Mouse (Mus musculus): ENCODE measurements around the gene Fads1. TPM values are rescaled to one million over a fixed set of nuclear protein-coding genes. Genes with fewer than 3 reads are reported as not detected.

Gene Fads1
- polyA plus RNA-seq, 1 experiment from 2014 or later, result 29.2 TPM

DNA sequence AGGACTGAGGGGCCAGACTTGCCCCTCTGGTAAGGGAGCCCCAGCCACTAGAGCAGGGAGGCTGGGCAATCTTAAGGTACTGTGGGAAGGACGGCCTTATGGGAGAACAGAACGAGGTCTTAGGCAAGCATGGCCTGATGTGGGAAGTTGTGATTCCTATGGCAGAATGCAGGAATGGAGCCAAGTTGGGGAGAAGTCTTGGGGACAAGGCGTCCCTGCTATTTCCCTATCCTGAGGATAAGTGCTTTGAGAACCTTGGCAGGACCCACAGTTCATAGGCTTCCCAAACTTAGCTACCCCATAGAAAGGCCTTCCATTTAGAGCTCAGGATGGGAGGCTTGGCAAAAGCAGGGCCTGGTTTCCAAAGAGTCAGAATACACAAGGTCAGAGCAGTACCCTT is 26.2 kb downstream of the Fads1 start:
- DNase-seq (ENCODE audit: low spot score), result no peak

DNA sequence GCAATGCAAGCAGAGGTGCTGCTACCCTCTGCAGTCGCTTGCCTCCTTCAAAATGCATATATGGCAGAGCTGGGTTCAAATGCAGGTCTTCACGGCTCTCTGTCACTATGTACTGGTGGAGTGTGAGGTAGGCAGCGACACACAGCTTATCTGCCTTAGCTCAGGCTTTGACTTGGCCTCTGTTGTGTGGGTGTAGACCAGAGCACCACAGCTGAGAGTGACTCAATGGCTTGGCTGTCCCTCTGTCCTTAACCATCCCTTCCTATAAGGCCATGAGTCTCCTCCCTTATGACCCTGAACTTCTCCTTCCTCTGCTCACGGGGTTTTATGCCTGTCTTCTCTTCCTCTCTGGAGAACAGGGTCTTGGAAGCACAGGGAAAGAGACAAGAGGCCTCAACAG is 28.2 kb downstream of the Fads1 start:
- no peak for DNase-seq (ENCODE audit: low spot score)

DNA sequence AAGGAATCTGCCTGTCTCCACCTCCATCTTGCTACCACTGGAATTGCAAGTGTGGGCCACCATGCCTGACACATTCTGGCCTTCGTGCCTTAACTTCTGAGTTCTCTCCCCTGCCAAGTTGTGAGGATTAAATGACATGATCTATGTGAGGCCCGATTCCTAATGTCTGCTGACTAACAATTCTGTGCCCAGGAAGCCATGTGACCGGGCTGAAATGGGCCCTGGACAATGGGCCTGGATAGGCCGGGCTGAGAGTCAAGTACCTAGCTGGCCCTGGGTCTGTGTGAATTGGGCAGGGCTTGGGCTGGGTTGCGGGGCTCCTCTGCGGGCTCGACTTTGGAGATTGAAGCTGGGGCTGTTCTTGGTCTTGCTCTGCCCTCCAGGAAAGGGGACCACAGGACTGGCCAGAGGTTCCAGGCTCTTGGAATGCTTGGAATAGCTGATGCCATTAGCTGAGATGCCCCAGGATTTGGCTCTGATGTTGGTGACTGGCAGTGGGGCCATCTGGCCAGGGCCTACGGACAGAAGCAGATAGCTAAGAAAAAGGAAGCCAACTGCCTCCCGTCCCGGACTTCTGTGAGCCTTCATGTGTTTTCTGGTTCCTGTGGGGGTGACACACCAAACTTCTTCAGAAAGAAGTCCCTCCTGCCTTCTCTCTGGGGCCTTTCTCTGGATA is 31.2 kb downstream of the Fads1 start:
- DNase-seq (ENCODE audit: low spot score), result no peak

DNA sequence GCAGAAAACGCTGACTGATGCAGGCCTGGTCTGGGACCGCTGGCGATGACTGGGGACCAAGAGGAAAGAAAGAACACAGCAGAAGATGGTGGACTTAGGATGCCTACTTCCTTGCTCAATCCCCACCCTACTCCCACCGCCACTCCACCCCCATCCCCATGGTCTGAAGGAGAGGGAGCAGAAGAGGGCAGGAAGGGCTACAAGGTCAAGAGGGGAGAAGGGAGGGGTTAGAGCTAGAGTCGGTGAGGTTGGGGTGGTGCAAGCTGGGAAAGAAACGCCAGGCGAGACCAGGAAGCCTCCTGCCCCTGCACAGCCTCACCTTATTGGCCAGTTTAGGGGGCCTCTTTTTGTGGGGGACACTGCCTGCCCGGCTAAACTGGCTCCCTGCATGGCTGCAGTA is 33.4 kb downstream of the Fads1 start:
- no peak for DNase-seq (ENCODE audit: low spot score)

DNA sequence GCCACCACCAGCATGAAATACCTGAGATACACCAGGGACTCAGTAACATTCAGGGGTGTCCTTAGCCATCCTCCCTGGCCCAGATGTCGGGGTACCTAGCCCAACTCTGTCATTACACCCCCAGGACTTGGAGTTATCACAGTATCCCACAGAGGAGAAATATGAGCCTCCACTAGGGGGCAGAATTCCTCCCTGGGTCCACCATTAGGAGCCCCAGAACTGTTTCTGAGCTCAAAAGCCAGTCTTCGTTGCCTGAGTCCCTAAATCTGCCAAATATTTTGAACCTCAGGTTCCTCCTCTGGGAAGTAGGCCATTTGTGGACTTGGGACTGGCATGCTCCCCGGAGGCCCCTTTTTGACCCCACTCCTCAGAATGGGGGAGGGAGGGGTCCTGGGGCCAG is 36.4 kb downstream of the Fads1 start:
- peak; percentile 49 for DNase-seq (ENCODE audit: low spot score)

DNA sequence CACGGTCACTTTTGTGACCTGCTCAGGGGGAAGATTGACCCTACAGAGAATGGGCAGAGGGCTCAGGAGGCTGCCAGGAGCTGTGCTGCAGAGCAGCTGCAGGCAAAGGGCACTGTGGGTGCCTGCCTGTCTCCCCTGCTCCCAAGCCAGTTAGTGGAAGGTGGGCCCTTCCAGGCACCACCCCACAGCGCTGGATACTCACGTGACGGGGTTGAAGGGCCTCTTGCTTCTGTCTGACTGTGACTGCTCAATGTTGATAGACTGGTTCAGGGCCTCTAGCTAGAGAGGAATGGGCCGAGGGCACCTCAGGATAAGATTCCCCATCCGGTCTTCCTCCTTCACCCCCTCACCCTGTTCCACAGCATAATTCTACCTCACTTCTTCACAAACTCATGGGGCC is 36.9 kb downstream of the Fads1 start:
- no peak for DNase-seq (ENCODE audit: low spot score)

DNA sequence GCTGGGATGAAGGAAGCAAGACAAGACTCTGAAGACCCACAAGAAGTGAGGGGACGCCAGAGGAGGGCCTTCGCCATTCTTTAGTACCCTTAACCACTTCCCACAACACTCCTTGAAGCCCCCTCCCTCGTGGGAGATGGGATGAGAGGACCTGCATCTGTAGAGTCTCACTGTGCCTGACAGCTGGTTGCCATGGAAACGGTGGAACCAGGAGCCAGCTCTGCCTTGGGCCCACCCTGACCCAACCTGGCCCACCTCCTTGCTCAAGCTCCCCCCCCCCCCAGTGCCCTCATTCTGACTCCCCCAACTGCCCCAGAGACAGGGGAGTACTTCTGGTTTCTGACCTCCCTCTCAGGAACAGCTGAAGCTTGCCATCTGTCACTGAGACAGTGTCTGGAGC is 38.9 kb downstream of the Fads1 start:
- DNase-seq (ENCODE audit: low spot score), result no peak

DNA sequence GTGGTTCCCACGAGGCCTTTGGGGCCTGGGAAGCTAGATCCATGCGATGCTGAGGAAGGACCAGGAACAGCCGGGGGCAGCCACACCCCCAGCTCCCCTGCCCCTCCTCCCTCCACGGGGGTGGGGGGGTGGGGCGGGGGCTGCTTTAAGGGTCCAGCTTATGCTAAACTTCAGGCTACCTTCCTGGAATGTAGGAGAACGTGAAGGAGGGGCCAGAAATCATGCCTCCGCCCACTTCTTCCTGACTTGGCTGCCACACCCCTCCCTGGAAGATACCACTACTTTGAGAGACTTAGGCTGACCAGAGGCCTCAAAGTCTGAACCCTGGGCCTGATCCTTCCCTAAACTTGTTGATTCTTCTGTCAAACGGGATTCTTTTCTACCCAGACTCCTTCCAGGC is 40.0 kb downstream of the Fads1 start:
- DNase-seq (ENCODE audit: low spot score), result no peak

DNA sequence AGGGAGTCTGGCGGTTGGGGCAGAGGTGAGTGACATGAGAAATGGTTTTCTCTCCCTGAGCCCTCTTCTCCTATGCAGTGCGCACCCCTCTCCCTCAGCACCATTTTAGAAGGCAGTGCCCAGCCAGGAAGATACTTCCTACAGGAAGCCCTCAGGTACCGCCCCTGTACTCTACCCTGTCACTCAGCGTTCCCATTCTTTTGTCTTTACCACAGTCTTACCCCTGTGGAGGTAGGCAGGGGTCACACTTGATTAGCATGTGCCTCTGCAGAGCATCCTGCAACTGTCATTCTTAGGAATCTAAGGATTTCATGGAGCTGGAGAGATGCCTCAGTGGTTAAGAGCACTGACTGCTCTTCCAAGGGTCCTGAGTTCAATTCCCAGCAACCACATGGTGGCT is 40.9 kb downstream of the Fads1 start:
- no peak for DNase-seq (ENCODE audit: low spot score)

DNA sequence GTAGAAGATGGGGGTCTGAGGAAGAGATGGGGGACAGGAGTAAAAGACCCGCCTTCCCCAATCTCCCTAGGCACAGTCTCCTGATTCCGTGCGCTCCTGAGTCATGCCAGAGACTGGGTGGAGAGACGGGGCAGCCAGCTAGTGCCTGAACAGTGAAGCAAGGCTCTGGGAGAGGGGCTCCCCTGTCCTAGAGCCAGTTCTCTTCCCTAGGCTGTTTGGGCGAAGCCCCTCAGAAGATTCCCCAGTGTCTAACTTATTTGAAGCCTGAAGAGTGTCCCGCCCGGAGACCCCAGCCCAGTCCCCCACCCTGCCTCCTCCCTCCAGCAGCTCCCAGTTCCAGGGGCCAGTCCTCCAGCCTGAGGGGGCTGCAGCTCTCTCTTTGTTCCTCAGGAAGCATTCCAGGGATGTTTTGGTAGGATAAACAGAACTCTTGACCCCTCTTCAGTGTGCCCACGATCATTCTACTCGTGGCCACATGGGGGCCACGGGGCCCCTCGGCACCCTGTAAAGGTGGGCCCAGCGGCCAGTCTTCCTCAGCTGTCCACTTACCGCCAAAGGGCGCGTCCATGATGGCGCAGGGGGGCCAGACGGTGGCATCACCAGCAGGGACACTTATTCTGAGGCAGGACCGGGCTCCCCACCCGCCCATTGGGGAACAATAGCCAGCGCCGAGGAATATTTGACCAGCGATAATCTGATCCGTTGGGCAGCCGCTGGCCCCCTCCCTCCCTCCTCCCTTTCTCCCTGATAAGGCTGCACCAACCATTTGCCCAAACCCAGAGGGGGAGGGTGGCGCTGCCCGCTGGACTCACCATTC is 42.2 kb downstream of the Fads1 start:
- no peak for DNase-seq (ENCODE audit: low spot score)

DNA sequence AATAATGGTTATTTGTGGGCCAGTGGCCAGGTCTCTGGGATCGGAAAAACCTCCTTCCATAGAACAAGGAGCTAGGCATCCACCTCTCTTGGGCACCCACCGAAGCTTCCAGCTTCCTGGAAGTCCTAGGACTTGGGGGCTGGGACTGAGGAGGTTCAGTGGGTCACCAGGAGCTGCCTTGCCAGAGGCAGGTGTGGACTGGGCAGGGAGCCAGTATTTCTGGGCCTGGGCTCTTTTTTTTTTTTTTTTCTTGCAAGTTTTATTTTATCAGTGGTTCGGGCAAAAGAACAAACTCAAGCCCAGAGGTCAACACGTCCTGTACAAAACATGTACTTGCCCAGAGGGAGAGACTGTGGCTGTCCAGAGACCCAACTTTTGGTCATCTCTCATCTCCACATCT is 43.1 kb downstream of the Fads1 start:
- DNase-seq (ENCODE audit: low spot score), result no peak

DNA sequence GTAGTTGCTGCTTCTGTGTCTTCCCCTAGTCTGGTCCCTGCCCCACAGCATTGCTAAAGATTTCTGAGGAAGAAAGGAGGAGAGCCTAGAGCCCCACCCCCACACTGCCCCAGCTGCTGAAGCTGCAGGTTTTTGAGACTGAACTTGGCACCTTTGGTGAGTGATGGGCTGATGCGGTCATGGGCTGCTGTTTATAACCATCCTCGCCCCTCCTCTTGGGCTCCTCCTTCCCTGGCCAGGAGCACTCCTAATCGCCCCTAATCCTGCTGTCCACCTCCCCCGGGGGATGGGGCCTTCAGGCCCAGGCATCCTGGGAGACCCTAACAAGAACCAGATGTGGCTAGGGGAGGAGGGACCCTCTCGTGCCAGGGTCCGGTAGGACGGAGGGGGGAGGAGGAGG is 48.3 kb downstream of the Fads1 start:
- no peak for DNase-seq (ENCODE audit: low spot score)

DNA sequence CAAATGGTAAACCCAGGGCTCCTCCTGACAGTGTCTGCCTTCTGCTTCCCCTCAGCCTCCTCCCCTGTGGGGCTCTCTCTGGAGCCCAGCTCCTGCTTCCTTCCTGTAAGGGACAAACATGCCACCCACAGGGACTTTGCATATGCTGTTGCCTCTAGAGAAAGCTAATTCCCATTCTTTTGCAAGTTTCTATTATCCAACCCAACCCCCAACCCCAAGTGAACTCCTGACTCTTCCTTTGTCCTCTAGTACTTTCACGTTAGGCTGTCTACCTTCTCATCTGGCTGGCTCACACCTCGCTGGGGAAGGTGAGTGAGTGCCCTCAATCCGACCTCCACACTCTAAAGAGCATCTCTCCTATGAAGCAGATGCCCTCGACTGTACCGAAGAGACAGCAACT is 49.2 kb downstream of the Fads1 start:
- no peak for DNase-seq (ENCODE audit: low spot score)

DNA sequence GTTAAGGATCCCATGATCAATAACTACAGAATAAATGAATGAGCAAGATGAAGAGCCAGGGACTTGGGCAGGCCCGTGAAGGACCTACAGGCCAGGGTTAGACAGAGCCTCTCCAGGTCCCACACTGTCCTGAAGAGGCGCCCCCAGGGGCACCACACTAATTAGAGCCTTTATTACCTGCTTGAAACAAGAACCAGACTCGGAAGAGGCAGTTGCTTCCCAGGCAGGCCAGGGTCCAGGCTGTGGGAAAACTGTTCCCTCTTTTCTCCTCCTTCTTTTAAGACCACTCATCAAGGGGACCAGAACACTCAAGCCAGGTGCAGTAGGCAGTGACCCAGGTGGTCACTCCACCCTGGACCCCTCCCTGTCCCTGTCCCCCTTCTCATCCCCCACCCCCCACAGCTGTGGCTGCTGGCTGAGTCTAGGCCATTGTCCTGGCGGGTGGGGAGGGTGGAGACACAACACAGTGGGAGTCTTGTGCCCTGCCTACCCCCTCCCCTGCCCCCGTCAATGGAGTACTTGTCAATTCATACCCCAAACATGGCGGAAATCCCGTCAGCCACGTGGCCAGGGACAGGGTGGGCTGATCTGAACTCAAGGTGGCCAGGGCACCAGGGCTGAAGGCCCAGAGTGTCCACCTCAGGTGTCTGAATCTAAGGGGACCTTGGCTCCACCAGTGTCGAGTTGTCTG is 49.8 kb downstream of the Fads1 start:
- no peak for DNase-seq (ENCODE audit: low spot score)

DNA sequence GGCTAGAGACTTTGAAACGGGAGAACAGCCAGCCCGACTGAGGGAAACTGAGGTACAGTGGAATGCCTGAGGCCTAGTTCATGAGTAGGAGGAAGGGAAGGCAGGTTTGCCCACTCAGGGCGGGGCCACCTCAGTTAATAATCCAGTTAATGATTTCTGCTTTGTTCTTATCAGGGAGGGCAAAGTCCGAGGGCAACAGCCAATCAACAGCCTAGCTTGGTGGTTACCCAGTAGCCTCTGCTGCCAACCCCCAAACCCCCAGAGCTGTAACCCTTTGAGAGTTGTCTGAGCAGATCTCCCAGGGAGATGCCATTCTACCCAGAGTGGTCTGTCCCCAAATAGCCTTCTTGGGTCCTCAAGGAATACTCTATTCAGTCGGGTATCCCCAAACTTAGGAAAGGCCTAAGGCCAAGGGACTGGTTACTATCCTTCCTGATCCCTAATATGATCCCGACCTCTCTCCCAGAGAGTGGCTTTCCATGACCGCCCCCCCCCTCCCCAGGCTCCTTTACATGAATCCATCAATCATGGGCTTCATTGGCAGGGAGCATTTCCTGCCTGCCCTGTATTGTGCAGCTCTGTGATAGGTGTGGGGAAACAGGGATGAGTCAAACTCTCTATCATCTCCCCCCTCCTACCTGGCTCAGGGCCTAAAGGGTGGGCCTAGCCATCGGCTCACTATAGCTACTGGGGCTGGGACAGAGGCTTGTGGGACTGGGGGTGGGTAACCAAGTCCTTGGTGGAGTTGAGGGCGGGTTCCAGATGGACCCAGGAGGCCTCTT is 53.3 kb downstream of the Fads1 start:
- no peak for DNase-seq (ENCODE audit: low spot score)

DNA sequence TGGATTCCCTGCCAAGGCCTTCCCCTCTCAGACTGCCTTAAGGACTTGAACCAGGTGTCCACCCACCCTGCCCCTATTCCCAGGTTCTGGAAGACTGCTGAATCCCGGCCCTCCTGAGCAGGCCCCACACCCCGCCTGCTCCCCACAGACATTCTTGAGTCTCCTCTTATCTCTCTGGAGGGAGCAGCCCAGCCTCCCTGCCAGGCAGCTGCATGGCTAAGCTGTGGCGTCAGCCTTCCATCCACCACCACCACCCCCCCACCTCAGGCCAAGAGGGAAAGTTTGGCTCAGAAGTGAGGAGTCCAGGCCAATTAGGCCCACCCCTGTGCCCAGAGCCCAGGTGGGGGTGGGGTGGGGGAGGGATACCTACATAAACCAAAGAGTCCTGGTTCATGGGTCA is 55.8 kb downstream of the Fads1 start:
- DNase-seq (ENCODE audit: low spot score), result no peak

DNA sequence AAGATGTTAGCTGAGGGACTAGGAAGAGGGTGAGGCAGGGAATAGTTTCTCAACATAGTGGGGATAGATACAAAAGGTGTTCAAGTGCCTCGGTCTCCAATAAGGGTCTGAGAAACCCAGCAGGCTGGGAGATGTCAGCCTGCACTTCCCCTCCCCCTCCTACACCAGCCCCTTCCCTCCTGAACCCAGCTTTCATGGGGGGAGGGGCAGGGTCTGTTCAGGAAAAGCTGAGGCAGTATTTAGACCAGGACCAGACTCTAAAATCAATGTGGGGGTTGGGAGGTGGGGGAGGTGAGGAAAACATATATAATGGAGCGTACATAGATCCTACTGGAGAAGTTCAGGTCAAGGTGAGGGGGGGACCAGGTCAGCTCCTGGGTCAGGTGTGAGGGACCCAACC is 56.7 kb downstream of the Fads1 start:
- no peak for DNase-seq (ENCODE audit: low spot score)

DNA sequence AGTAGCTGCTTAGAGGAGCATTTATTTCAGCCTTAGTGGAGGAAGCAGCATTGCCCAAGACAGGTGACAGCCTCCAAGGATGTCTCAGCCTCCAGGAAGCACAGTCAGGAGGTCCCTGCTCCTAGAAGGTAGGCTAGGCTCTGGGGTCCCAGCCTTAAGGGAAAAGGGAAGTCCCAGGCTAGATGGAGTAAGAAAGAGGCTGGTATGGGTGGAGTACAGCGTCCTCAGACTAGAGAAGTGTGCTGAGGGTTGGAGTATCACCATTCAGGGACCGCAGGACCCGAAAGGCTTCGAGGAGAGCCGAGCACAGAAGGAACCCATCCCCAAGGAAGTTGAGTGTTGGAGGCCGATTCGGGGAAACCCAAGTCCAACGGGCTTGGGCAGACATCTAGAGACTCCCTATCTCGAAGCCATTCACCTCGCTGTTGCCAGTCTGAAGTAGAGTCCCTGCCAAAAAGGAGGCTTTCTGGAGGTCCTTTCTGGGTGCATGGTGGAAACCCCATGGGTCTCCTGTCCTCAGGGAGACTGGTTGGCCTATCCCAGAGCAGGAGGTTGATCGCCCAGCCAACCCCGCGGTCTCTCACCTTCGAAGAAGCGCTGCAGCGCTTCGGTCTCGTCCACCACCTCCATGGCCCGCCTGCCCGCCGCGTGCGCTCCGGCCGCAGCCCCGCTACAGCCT is 57.4 kb downstream of the Fads1 start:
- DNase-seq (ENCODE audit: low spot score), result peak; percentile 32

DNA sequence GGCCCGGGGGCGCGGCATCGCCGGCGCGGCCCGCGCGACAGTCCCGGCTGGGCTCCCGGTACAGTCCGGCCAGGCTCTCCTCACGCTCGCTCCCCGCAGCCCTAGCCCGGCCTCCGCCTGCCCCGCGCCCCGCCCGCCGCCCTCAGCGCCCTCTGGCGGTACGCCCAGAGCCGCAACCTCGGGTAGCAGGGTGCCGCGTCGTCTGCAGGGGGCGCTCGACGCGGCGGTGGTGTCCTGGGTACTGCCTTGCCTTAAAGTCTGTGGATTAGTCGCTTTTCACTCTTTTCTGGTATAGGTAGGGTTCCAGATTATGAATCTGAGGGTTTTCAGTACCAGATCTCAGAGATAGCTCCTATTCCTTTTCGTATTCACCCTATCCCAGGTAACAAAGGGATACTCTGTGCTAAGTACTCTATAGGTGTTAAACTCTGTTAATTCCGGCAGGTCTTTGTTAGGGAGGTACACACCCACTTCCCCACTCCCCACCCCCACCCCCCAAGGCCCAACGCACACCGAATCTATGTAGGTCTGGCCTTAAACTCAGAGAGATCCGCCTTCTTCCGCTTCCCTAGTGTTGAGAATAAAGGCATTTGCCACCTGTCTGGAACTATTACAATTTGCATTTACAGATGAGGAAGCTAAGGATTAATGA is 58.1 kb downstream of the Fads1 start, which contains the start of gene Myrf:
Gene Myrf (minus strand): TSS at position 95 of the 652 bp plus-strand sequence.
- peak; percentile 78 for DNase-seq (ENCODE audit: low spot score)

DNA sequence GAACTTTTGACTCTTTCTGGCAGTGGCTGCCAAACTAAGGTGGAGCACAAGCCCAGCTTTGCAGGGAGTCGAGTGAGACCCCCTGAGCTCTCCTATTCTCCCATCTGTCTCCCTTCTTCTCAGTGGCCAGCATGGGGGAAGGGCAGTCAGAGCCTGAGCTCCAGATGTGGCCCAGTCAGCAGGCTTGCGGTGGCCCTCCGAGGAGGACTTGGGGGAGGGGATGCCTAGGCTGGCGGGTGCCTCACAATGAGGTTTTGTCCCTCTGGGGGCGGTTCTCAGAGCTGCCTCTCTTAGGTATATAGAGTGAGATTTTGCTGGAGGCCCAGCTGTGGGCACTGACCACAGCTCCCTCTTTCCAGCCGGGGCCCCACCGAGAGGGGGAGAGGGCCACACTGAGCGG is 60.2 kb downstream of the Fads1 start:
- no peak for DNase-seq (ENCODE audit: low spot score)

DNA sequence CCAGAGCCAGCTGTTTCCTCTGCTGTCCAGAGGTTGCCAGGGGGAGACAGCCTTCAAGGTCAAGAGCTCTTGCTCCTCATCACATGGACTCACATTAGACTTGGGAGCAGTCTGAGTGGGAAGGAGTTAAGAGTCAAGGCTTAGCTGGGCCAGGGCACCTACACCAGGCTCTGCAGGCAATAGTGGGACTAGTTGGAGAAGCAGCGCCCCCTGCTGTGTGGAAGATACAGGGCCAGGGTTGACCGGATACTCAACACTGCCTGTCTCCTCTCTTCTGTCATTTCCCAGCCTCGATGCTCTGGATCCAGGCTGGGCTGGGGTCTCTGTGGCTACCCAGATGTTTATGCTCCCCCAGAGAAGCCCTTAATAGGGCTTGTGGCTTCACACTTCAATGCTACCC is 61.5 kb downstream of the Fads1 start:
- peak; percentile 45 for DNase-seq (ENCODE audit: low spot score)

All from thymus, postnatal 0 days (tissue).